Mouse (Mus musculus) left cerebral cortex, adult 11 months (tissue): Measurements from ENCODE around the gene Rai1.
A peak's percentile ranks its signal among the peaks of the same experiment; 100 is the strongest.

Experiments used
- DNase-seq: peaks from one replicate; pipeline ENCODE4 v3.0.0; 2022; ENCODE audit warnings: low spot score

Rai1 gene

DNA sequence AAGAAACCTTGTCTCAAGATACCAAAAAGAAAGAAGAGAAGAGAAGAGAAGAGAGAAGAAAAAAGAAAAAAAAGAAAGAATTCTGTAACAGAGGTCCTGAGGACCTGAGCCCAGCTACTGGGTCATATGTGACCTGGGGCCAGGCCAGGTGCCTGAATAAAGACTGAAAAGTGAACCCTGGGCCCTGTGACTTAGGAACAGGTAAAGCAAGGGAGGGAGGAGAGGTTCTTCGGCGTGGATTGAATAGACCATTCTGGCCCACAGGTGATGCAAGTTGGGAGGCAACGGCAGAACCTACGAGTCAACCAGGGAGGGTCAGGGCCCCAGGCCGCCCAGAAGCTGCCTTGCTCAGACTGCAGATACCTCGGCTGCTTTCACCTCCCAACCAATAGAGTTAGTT is 116.6 kb downstream of the Rai1 start:
- DNase-seq, result no peak

DNA sequence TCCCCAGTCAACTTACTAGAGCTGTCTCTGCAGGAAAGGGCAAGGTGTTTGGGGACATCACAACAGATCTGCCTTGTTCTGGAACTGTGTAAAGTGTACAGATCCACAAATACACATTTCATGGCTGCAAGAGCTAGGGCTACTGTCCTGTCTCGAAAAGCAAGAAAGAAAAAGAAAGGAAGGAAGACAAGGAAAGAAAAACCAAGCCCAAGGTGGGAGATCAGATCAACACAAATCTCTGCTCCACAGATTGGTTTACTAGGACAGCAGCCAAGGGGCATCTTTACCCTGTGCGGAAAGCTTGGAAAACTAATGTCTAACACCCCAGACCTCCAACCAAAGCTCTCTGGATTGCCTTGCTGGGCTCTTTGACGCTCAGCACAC is 117.3 kb downstream of the Rai1 start:
- DNase-seq, result no peak

DNA sequence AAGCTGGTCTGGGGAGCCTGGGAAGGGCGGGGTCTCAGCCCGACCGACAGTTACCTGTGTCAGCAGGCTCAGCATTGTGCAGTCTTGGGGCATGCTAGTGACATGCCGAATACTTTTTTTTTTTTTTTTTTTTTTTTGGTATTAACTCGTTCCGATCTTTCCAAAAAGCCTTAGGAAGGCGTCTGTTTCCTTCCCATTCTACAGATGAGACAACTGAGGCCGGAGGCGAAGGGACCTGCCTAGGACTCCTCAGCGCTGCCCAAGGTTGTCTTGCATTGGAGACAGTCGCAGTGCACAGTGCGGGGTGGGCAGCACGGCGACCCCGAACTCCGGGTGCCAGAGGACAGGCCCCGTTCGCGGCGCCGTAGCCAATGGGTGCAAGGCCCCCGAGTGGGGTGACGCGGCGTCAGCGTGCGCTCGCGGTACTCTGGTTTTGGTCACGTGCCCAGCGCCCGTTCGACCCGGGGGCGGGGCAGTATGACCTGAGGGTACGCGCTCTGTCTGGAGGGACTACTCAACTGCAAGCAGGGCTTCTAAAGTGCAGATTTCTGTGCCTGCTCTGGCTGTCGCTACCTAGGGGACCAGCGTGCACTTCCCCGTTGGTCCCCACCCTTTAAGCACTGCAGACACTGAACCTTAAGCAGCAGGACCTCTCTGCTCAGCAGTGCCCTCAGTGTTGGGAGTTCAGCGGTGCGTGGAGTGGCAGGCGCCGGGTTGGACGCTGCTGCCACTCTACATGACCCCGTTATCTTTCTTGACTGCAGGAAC is 117.8 kb downstream of the Rai1 start, which contains the start of gene Srebf1:
Gene Srebf1 (minus strand): TSS at position 113 of the 768 bp plus-strand sequence.
- peak; percentile 79 for DNase-seq

DNA sequence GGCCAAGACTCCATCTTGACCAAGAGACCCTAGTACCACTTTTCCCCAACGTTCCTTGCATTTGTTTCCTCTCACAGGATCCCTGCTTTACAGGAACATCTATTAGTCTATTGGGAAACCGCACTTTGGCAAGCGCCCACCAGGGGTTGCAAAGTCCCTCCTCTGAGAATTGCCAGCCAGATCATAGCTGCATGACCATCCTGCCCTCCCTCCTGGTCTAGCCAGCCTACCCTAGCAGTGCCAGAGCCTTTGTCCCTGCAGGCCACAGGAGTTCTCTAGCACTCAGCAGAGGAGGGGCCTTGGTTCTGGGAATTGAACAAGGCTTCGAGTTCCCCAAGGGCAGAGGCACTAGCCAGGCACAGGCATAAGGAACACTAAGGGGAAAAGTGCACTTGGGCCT is 119.9 kb downstream of the Rai1 start:
- no peak for DNase-seq

DNA sequence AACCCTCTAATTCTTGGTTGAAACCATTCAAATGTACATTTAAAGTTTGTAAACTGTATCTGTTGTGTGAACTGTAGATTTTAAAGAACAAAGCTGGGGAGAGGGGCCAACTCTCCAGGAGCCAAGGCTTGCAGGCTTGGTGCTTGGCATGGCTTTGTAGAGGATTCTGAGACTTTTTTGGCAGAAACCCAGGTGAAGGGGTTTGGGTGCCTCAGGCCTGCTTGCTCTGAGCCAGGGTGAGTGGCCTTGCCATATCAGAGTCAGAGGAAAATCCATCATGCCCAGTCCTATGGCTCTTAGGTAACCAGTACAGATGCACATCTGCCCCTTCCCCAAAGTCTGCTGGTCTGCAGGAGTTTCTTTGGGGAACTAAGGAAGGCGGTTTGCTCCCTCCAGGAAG is 121.1 kb downstream of the Rai1 start:
- DNase-seq, result no peak

DNA sequence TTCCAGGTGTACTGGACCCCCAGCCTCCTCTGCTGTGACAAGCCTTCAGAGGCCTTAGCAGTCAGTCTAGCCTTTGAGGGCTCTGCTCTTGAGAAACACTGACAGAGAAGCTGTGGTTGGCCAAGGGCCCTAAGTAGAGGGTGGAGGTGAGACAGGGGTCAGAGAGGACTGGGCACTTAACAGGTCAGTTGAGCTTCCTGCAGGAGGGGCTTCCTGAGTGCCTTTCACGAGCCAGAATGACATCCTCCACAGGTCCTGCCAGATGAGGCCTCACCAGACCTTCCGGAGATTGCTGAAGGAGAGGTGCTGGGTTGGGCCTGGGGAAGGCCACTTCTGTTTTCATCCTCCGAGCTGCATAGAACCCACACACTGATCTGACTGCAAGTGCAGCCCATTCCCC is 123.7 kb downstream of the Rai1 start:
- DNase-seq, result no peak

DNA sequence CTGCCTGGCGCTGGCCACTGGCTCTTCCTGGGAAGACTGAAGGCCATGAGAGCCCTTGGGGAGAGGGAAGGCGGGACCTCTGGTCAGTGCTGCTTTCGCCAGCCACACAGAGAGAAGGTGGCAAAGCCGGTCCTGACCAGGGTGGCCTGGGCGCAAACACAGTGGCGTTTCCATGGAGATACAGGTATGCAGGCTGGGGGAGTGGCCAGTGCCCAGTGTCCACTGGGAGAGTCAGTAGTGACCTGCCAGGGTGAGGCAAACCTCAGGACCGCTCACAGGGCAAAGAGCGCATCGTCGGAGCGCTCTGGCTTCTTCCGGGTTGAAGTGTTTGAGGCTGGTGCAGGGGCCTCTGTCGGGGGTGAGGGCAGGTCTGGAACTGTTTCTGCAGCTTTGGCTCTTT is 125.0 kb downstream of the Rai1 start:
- no peak for DNase-seq

DNA sequence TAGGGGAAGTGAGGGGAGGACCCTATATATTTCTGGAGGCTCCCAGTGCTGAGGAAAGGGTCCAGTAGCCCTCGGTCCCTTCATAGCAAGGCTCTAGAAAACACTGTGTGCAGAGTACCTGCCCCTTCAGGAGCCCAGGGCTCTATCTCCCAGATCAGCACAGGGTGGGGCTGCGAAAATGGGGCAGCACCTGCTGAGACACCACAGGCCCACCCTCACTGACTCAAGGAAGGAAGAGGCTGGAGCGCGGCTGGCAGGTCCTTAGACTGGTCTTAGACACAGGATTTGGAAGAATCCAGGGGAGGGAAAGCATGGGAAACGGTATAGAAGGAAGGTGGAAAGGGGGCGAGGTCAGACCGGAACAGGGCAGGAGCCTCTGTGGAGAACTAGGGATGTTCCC is 125.7 kb downstream of the Rai1 start:
- no peak for DNase-seq

DNA sequence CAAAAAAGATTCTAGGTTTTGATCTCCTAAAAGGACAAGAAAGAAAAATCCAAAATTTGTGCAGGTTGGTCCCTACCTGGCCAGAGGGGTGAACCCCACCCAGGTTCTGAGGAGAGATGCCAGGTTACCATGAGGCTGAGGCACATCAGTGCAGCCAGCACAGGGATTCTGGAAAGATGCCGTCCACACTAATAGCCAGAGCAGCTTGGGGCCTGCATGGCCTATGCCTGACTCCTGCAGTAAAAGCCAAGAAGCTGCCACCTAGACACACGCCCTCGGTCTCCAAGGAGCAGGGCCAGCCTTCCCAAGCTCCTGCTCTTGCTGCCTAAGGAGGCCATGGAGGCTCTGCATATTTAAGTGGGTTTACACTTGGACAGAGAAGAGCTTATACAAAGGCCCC is 126.5 kb downstream of the Rai1 start:
- no peak for DNase-seq

DNA sequence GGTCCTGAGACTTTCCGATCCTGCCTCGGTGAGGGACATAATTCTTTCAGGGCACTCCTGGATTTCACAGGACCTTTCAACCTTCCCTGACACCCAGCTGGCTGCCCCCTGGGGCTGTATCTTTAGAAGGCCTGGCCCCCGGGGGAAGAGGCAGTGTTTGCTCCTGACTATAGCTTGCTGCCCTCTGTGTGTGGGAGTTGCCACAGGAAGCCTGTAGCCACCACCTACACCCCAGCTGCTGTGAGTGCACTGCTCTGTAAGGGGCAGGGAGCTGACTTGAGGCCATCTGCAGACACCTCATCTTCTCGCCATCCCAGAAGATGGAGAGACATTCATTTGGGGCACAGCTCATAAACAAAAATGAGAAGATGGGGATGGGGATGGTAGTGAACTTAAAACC is 127.1 kb downstream of the Rai1 start:
- no peak for DNase-seq

DNA sequence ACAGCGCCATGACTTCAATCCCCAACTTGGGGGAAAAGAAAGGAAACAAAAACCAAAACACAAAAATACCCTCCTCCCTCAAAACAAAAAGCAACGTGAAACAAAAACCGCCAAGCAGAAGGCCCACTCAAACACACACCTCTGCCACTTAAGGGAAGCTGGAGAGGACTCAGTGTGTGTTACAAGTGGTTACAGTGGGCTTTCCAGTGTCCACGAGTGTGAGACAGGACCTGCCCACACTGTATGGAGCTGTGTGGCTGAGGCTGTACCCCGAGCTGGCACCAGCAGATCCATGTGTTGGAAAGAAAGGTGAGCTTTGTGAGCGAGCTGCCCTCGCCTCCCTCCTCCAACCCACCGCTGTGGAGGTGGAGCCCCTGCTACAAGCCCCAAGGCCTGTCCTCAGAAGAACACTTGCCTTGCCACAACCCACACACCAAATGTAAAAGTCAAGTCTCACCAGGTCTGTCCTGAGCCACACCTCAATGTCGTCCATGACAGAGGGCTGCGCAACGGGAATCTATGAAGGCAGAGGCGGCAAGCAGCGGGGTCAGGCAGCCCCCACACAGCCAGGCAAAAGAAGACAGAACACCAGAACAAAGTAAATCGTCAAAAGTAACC is 127.7 kb downstream of the Rai1 start:
- DNase-seq, result no peak

DNA sequence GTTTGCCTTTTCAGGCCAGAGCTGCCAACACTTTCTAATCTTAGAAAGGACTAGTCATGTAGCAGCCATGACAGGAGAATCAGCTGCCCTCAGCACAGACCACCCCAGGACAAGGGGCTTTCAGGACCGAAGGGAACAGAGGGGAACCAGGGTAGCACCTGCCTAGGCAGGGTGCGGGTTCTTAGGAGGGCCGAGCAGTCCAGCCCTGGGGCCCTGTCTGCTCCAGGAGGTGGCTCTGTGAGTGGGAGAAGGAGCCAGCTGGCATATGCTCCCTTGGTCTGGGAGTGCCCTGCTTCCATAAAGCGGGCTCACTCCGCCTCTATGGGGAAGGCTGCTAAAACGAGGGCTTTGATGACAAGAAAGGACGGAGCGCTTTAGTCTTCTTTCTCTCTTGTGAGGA is 128.4 kb downstream of the Rai1 start:
- no peak for DNase-seq

DNA sequence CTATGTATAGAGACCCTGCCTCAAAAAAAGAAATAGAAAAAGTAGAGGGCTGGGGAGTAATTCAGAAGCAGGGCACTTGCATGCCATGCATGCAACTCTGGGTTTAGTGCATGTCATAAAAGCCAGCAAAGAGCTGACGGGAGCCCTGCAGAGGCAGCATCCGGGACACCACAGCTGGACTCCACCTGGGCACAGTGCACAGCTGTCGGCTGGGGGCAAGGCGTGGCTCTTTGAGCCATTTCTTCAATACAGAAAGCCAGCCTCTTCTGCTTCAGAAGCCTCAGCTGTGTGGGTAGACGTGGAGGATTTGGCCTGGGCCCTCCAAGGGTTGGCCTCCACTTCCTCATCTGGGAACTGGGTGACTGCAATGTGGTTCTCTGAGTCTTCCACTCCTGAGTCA is 130.5 kb downstream of the Rai1 start:
- no peak for DNase-seq

DNA sequence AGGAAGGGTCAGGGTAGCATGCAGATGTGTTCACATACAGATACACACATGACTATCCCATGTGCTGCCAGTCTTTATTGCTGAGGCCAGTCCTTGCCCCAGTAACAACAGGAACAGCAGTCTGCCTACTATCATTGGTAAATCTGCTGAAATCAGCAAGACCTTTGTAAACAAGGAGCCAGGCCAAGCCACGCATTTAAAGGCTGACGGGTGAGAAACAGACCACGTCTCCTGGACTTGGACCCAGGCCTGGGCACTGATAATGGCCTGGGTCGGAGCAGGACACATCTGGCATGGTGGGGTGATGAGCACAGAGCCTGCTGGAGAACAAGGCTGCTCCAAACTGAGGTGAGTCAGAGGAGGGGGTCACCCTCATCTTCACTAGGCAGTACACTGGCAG is 135.7 kb downstream of the Rai1 start:
- no peak for DNase-seq

DNA sequence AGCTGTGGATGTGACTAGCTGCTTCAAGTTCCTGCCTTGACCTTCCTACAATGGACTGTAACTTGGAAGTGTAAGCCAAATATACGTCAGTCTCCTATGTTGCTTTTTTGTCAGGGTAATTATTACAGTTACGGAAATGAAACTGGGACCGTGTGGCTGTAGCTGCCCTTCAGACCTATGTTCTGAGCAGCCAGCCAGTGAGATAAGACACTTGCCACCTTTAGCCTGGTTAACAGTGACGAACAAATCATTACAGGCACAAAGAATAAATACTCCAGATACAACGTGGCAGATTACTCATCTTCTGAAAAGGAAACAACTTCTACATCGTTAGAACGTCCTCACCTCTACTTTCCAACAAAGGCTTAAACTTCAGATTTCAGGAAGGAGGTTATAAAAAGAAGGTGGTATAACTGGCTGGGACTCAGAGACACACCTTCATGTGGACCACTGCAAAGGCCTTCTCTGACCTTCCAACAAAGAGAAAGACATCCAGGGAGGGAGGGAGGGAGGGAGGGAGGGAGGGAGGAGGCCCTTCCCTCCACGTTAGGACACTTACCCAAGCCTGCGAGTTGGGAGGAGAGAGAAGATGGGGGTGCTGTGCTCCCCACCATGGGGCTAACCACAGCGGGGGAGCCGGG is 139.8 kb downstream of the Rai1 start:
- no peak for DNase-seq

DNA sequence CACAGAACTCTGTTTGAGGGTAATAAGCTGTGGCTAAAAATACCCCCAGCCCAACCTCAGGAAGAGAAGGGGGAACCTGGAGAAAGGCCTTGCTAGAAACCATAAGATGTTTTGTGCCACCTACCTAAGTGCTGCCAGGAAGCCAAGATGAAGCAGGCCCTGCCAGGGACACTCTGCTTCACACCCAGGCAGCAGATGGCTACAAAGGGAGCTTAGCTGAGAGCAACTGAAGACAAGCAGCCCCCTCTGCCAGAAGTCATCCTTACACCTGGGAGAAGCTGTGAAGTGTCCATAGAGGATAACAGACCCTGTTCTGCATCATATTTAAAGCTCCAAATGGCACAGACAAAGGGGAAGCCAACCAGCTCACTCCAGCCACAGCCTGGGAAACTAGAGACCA is 141.3 kb downstream of the Rai1 start:
- DNase-seq, result peak; percentile 34

DNA sequence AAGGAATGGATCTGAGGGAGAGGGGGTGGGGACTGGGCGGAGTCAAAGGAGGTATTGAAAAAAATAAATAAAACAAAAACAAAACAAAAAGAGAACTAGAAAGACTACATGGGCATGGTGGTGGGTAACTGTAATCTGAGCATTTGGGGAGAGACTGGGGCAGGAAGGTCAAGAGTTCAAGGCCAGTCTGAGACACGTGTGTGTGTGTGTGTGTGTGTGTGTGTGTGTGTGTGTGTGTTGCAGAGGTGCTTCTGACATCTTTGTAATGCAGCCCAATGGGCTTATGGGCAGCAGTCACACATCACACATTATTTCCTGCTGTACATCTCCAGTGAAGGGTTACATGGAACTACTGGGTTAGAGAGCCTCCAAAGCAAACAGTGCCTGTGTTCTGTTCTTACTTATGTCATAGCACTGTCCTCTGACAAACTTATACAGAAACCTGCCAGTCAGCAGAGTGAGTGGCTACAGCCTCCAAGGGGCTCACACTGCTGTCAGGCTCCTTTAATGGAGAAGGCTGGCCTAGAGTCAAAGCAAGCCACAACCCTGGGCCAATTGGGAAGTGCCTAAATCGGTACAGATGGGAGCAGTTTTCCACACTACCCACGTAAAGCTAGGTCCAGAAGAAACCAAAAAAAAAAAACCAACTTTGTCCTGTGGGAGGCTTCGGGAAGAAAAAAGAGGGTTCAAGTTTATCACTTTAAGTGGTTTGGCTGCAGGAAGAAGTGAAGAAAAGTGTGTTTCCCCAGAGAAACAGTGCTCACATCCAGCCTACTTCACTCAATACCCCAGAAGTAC is 143.1 kb downstream of the Rai1 start:
- no peak for DNase-seq
